ENCODE assay signal across 15 mouse cellular contexts in genomic region chr17:28180783-28181544, GRCm38 (mm10). TPM values are rescaled to one million over a fixed set of nuclear protein-coding genes. Genes with fewer than 3 reads are reported as not detected.
DNase-seq lines count a peak whose midpoint lies in the region; ATAC-seq and TF ChIP-seq lines count a peak whose summit lies in the region.
"Had no signal": no experiment of that assay in that cellular context is flagged by ENCODE, and none has a peak within 500 bp of the region (broad histone marks: within the 10 kb centered on the region; RNA-seq: fewer than 3 reads in every experiment).

No protein-coding gene starts in this region.

- no peaks in the 10 kb centered on the region for H3K27me3 ChIP-seq in heart, embryonic 14.5 days (ENCODE audit: control insufficient read depth, insufficient read depth, low read length)
- H3K27me3 ChIP-seq in kidney, adult 2 months (replicated peaks; ENCODE audit: control insufficient read depth, insufficient read depth, low read length): no peaks in the 10 kb centered on the region
- H3K27me3 ChIP-seq: kidney, embryonic 15.5 days; neural tube, embryonic 12.5 days; Patski had no signal

- H3K4me1 ChIP-seq in heart, embryonic 14.5 days (ENCODE audit: control insufficient read depth in 2 of 2, insufficient read depth in 2 of 2, low read length in 2 of 2): peaks cover 45 to 69% of the 10 kb centered on the region in 2 experiments
- peaks cover 4% of the 10 kb centered on the region for H3K4me1 ChIP-seq in kidney, adult 2 months (ENCODE audit: control insufficient read depth, insufficient read depth, low read length)

- intact Hi-C loops in heart, postnatal 25 days (cut with DNase I): no loop called here

- TF ChIP-seq CTCF in kidney, adult 2 months (conservative IDR thresholded peaks at IDR 0.05; ENCODE audit: insufficient read depth, insufficient read length, low read depth, low read length): no peak

- H3K9ac ChIP-seq in heart, embryonic 14.5 days (ENCODE audit: low read length): no peak overlapping the region
- H3K9ac ChIP-seq: neural tube, embryonic 12.5 days had no signal

- H3K9me3 ChIP-seq in heart, embryonic 14.5 days (ENCODE audit: control insufficient read depth, low read length): no peaks in the 10 kb centered on the region
- H3K9me3 ChIP-seq: kidney, embryonic 15.5 days; neural tube, embryonic 12.5 days had no signal

- 84% methylated on average over 15 of the region's 15 CpGs for WGBS in heart, embryonic 14.5 days
- WGBS in kidney, adult 2 months: 80% methylated on average over 15 of the region's 15 CpGs

- no peaks in the 10 kb centered on the region for H3K36me3 ChIP-seq in heart, embryonic 14.5 days (ENCODE audit: control insufficient read depth, insufficient read depth, low read length)
- H3K36me3 ChIP-seq in kidney, adult 2 months (ENCODE audit: control insufficient read depth, insufficient read depth, low read length): no peaks in the 10 kb centered on the region

- TF ChIP-seq POLR2A in kidney, adult 2 months (IDR thresholded peaks at IDR 0.05; ENCODE audit: low read depth, low read length): no peak

- peak; percentile 94 for DNase-seq in heart, adult 11 months
- no peak for DNase-seq in heart, postnatal 25 days (ENCODE audit: low spot score)
- DNase-seq in lung, adult 18-20 months: peak; percentile 36 to 42
- DNase-seq in lung, postnatal 10 days: no peak
- no peak for DNase-seq in kidney, adult 2 months
- DNase-seq in right cerebral cortex, postnatal 4 days: no peak
- DNase-seq: B cell, adult 2 months; right cerebral cortex, adult 18-20 months; thymus, postnatal 14 days had no signal

- no peak overlapping the region for H3K4me3 ChIP-seq in heart, embryonic 14.5 days (ENCODE audit: control insufficient read depth in 1 of 2, insufficient read depth in 1 of 2, low read depth in 1 of 2, low read length in 2 of 2)
- no peak overlapping the region for H3K4me3 ChIP-seq in kidney, adult 2 months (ENCODE audit: insufficient read depth, low read depth, low read length)
- H3K4me3 ChIP-seq: kidney, embryonic 15.5 days; neural tube, embryonic 12.5 days had no signal

- H3K4me2 ChIP-seq in heart, embryonic 14.5 days (ENCODE audit: low read length): peak overlapping the region; percentile 38; the same call in 1 of the 2 replicates
- H3K4me2 ChIP-seq: kidney, embryonic 15.5 days; neural tube, embryonic 12.5 days had no signal

- peak overlapping the region; percentile 64 to 74 for H3K27ac ChIP-seq in heart, embryonic 14.5 days (replicated peaks in 1 of 2; ENCODE audit: control insufficient read depth in 1 of 2, insufficient read depth in 1 of 2, low read depth in 2 of 2, low read length in 2 of 2)
- H3K27ac ChIP-seq in kidney, adult 2 months (ENCODE audit: insufficient read depth, low read depth, low read length): no peak overlapping the region
- H3K27ac ChIP-seq: kidney, embryonic 15.5 days; neural tube, embryonic 12.5 days had no signal

- ATAC-seq in heart, embryonic 14.5 days (ENCODE audit: insufficient number of reproducible peaks, insufficient read depth, low FRiP score, low read depth): no peak
- ATAC-seq in megakaryocyte progenitor cell, adult 5-6 weeks (replicated peaks; ENCODE audit: poor library complexity): peak; percentile 64
- ATAC-seq: hindbrain, embryonic 16.5 days; Patski had no signal

RNA-seq across cellular contexts. Expression of gene Zfp523, which starts 4.0 kb away (rescaled TPM):
- 10 to 100 TPM; 11.5 to 12.4 TPM for total RNA-seq in heart, postnatal 25 days (2021)
- polyA plus RNA-seq in heart, embryonic 14.5 days (2014; fragmentation: Nextera tagmentation; extraction: Ambion mirVana): 19.2 and 23.0 TPM in 2 replicates
- 11.8 and 13.1 TPM in 2 replicates for total RNA-seq in megakaryocyte progenitor cell, adult 5-6 weeks (2015)
- total RNA-seq in megakaryocyte progenitor cell, adult 5-6 weeks (2017): 13.5 and 18.5 TPM in 2 replicates
- polyA plus RNA-seq in kidney, adult 2 months (2012; rRNA removed): 54.1 and 63.7 TPM in 2 replicates

RNA-seq across cellular contexts. Expression of gene Def6, which starts 26.6 kb away (rescaled TPM):
- 1 to 10 TPM; 2.4 to 2.8 TPM for total RNA-seq in heart, postnatal 25 days (2021)
- polyA plus RNA-seq in heart, embryonic 14.5 days (2014; fragmentation: Nextera tagmentation; extraction: Ambion mirVana): 1.5 and 1.9 TPM in 2 replicates
- 38.0 and 50.6 TPM in 2 replicates for total RNA-seq in megakaryocyte progenitor cell, adult 5-6 weeks (2015)
- total RNA-seq in megakaryocyte progenitor cell, adult 5-6 weeks (2017): 142 and 149 TPM in 2 replicates
- 4.7 and 7.5 TPM in 2 replicates for polyA plus RNA-seq in kidney, adult 2 months (2012; rRNA removed)

RNA-seq across cellular contexts. Expression of gene Scube3, which starts 39.0 kb away (rescaled TPM):
- total RNA-seq in heart, postnatal 25 days (2021): under 1 TPM; 0.53 to 0.73 TPM
- polyA plus RNA-seq in heart, embryonic 14.5 days (2014; fragmentation: Nextera tagmentation; extraction: Ambion mirVana): 0.53 and 1.4 TPM in 2 replicates
- total RNA-seq in megakaryocyte progenitor cell, adult 5-6 weeks (2015): 0.02 and 0.07 TPM in 2 replicates
- total RNA-seq in megakaryocyte progenitor cell, adult 5-6 weeks (2017): 0.08 and 0.14 TPM in 2 replicates
- 2.4 and 5.4 TPM in 2 replicates for polyA plus RNA-seq in kidney, adult 2 months (2012; rRNA removed)

RNA-seq across cellular contexts. Expression of gene Ppard, which starts 51.5 kb away (rescaled TPM):
- total RNA-seq in heart, postnatal 25 days (2021): 10 to 100 TPM; 40.4 to 40.6 TPM
- 2.2 TPM in 2 replicates for polyA plus RNA-seq in heart, embryonic 14.5 days (2014; fragmentation: Nextera tagmentation; extraction: Ambion mirVana)
- total RNA-seq in megakaryocyte progenitor cell, adult 5-6 weeks (2015): 7.4 and 7.7 TPM in 2 replicates
- total RNA-seq in megakaryocyte progenitor cell, adult 5-6 weeks (2017): 1.9 and 2.7 TPM in 2 replicates
- 27.5 and 28.0 TPM in 2 replicates for polyA plus RNA-seq in kidney, adult 2 months (2012; rRNA removed)

Comparison
In these comparisons a context has a peak if more than half of its experiments do, and no peak if none do; other contexts are left out.
1. DNase-seq: peak in heart, adult 11 months (single experiment) and lung, adult 18-20 months (2 of 2); none in heart, postnatal 25 days (single experiment), lung, postnatal 10 days (single experiment), kidney, adult 2 months (single experiment) and right cerebral cortex, postnatal 4 days (single experiment).
2. RNA of gene Def6, which starts 26.6 kb away (total RNA-seq): 38.0 to 149 TPM in megakaryocyte progenitor cell, adult 5-6 weeks; 2.4 to 2.8 TPM in heart, postnatal 25 days; every median in the first group is over 10 times any median in the second.